Mouse (Mus musculus) stomach, postnatal 0 days (tissue): ENCODE results near the gene 4930432M17Rik. TPM values are rescaled to one million over a fixed set of nuclear protein-coding genes. Genes with fewer than 3 reads are reported as not detected.

ENCODE experiments used
- ATAC-seq: fragments of 200-750 bp; cut with Nextera tagmentation; 2 replicates; pipeline ENCODE4 v1.8.0; 2017; ENCODE audit not compliant: low FRiP score, low TSS enrichment
- DNase-seq: peaks from one replicate; pipeline ENCODE4 v3.0.0-alpha.2; 2016; ENCODE audit warnings: low spot score
- H3K27ac ChIP-seq: fragments of 300-500 bp; sonication (generic); replicated peaks from 2 replicates; pipeline ENCODE4 v1.5.1; 2014; ENCODE audit warnings: mild to moderate bottlenecking, control low read depth
- H3K27me3 ChIP-seq: fragments of 300-500 bp; sonication (generic); 2 replicates; pipeline ENCODE4 v1.6.1; 2014; ENCODE audit warnings: low read length; ENCODE audit not compliant: control insufficient read depth, insufficient read depth
- H3K36me3 ChIP-seq: fragments of 300-500 bp; sonication (generic); 2 replicates; pipeline ENCODE4 v1.6.1; 2014; ENCODE audit warnings: low read length, mixed read lengths; ENCODE audit not compliant: control insufficient read depth, insufficient read depth
- H3K4me1 ChIP-seq: fragments of 300-500 bp; sonication (generic); replicated peaks from 2 replicates; pipeline ENCODE4 v1.6.1; 2014; ENCODE audit warnings: antibody characterized with exemption; ENCODE audit not compliant: control insufficient read depth, insufficient read depth
- H3K4me2 ChIP-seq: fragments of 300-500 bp; sonication (generic); replicated peaks from 2 replicates; pipeline ENCODE4 v1.6.1; 2014; ENCODE audit warnings: low read depth, mild to moderate bottlenecking, control low read depth, moderate library complexity
- H3K4me3 ChIP-seq: fragments of 300-500 bp; sonication (generic); 2 replicates; pipeline ENCODE4 v1.5.1; 2014; ENCODE audit warnings: low read depth, low read length, control low read depth
- H3K9ac ChIP-seq: fragments of 300-500 bp; sonication (generic); 2 replicates; pipeline ENCODE4 v1.6.1; 2014; ENCODE audit warnings: mild to moderate bottlenecking, low read length, control low read depth, mixed read lengths
- H3K9me3 ChIP-seq: fragments of 300-500 bp; sonication (generic); 2 replicates; pipeline ENCODE4 v1.6.1; 2016; ENCODE audit warnings: low read length; ENCODE audit not compliant: control insufficient read depth
- CTCF ChIP-seq: IDR thresholded peaks from 2 replicates; pipeline ENCODE4 v1.5.1; 2016; ENCODE audit warnings: antibody characterized with exemption, low read depth, mild to moderate bottlenecking, moderate library complexity
- EP300 ChIP-seq: optimal IDR thresholded peaks from 2 replicates; pipeline ENCODE3; 2016; ENCODE audit warnings: antibody characterized with exemption
- WGBS: fragments of 180-500 bp; shearing (Covaris S2); extraction: QIAGEN DNeasy Blood & Tissue Kit; methylation state at CpG from one replicate; pipeline ENCODE4 v1.1.7; 2014; 5-methylcytosine and 5-hydroxymethylcytosine counted together
- polyA plus RNA-seq: library from polyadenylated mRNA; unstranded; fragments of >200 nt; fragmentation: Nextera tagmentation; extraction: Ambion mirVana; gene quantifications from 2 replicates; pipeline ENCODE4 v1.2.1, GENCODE M21; 2015

The 4930432M17Rik gene
- polyA plus RNA-seq, 1 experiment from 2014 or later = not detected

DNA sequence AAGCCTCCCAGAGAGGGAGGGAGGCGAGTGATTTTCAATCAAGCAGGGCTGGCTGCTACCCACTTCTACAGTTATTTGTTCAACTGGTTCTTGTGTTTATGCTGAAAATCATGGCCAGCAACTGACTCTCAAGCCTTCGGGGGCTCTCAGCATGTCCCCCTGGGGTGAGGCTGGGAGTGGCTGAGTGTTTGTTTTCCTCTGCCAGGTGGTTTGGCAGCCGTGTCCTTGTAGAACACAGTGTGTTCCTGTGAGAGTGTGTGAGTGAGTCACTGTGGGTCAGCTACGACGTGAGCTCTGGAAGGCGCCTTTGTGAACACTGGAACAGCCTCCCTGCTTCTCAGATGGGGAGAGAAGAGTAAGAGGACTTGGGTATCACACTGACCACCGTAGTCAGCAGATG lies 35.1 kb upstream of the 4930432M17Rik start:
- Histone ChIP-seq H3K9me3 (no peaks in the 10 kb centered on the region), H3K27me3 (no peaks in the 10 kb centered on the region), H3K9ac (no peak overlapping the region), H3K27ac (no peak overlapping the region), H3K4me1 (no peaks in the 10 kb centered on the region), H3K36me3 (no peaks in the 10 kb centered on the region), H3K4me3 (no peak overlapping the region), H3K4me2 (no peak overlapping the region)
- WGBS = 50% methylated on average over 7 of the region's 7 CpGs
- peak; percentile 75 for ATAC-seq
- TF ChIP-seq CTCF (no peak), EP300 (no peak)
- peak; percentile 59 for DNase-seq

DNA sequence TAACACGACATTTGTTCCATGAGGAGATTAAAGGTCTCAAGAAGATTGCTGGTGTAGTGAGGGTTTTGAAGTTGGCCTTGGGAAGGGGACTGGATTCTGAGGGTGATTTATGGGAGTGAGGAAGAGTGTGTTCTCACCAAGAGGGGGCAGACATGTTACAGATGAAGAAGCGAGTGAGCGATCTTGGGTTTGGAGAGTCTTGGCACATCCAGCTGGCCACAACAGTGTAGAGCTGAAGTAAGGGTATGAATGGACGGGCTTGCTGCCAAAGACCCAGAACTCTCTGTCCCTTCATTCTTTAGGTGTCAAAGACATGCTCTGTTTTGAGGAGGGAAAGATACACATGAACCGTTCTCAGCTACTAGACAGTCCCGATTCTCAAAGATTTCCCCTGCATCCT lies 34.2 kb upstream of the 4930432M17Rik start:
- H3K27ac ChIP-seq = peak overlapping the region; percentile 24
- WGBS = 36% methylated on average over 6 of the region's 6 CpGs
- no peaks in the 10 kb centered on the region for H3K36me3 ChIP-seq
- no peaks in the 10 kb centered on the region for H3K9me3 ChIP-seq
- H3K27me3 ChIP-seq = no peaks in the 10 kb centered on the region
- TF ChIP-seq EP300 (no peak), CTCF (peak; percentile 75)
- H3K4me3 ChIP-seq = no peak overlapping the region
- ATAC-seq (peak; percentile 55), DNase-seq (peak; percentile 42)
- H3K9ac ChIP-seq = no peak overlapping the region
- H3K4me1 ChIP-seq = no peaks in the 10 kb centered on the region
- H3K4me2 ChIP-seq = no peak overlapping the region

DNA sequence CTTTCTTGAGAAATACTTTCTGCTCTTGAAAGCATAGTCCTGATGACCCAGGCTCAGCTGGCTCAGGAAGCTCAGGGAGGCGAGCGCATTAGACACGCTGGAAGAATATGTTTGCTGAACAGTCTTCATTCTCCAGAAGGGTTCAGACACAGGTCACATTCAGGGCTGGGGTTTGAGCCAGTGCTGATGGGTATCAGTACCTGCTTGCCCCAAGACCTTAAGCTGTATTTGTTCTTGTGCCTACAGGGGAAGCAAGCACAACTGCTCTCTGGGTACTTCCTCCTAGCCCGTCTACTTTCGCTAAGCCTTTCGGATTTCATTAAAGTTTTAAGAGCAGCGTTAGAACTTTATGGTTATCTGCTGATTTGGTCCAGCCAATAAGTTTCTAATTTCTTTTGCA lies 33.8 kb upstream of the 4930432M17Rik start:
- WGBS = 46% methylated on average over 7 of the region's 7 CpGs
- Histone ChIP-seq H3K9me3 (no peaks in the 10 kb centered on the region), H3K4me3 (no peak overlapping the region), H3K9ac (no peak overlapping the region), H3K27ac (peak overlapping the region; percentile 24), H3K27me3 (no peaks in the 10 kb centered on the region), H3K36me3 (no peaks in the 10 kb centered on the region), H3K4me1 (no peaks in the 10 kb centered on the region), H3K4me2 (no peak overlapping the region)
- TF ChIP-seq CTCF = no peak
- TF ChIP-seq EP300 = no peak
- ATAC-seq (peak; percentile 71), DNase-seq (peak; percentile 30)

DNA sequence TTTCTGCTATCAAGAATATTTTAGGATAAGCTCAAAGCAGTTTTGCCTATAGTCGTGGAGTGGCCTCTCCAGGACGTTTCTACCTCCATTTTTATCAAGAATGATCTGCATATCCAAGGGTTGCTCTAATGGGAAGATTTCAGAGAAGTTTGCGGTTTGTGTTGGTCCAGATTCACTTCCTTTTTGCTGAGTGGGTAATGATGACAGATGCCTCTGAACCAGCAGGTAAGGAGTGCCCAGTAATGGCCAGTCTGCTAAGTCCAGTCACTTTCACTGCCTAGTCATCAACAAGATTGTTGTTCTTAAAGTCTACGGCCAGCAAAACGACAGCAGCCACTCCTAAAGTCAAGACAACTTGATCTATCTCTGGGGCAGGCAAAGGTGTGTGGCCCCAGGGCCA lies 32.8 kb upstream of the 4930432M17Rik start:
- Histone ChIP-seq H3K27ac (no peak overlapping the region), H3K4me2 (no peak overlapping the region), H3K4me1 (no peaks in the 10 kb centered on the region), H3K9me3 (no peaks in the 10 kb centered on the region), H3K4me3 (no peak overlapping the region), H3K9ac (no peak overlapping the region), H3K36me3 (no peaks in the 10 kb centered on the region), H3K27me3 (no peaks in the 10 kb centered on the region)
- ATAC-seq (no peak), DNase-seq (no peak)
- TF ChIP-seq EP300 (no peak), CTCF (no peak)
- 70% methylated on average over 5 of the region's 5 CpGs for WGBS

DNA sequence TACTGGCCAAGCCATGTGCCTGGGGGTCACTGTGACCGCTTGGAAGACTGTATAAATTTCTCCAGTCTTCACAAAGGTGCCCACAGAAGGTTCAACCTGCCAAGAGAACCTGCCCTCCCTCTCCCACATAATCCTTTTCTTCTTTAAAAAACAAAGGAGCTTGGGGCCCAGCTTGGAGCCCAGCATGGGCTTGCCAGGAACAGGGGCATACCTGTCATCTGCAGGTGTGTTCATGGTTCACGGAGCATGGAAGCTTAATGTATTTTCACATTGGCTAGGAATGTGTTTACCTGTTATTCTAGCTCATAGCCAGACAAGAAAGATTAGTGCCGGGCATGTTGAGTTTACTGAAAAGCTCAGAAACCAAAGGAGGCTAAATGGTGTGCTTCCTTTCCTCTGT lies 32.3 kb upstream of the 4930432M17Rik start:
- Histone ChIP-seq H3K4me1 (no peaks in the 10 kb centered on the region), H3K9ac (no peak overlapping the region), H3K36me3 (no peaks in the 10 kb centered on the region), H3K27me3 (no peaks in the 10 kb centered on the region), H3K4me3 (no peak overlapping the region), H3K9me3 (no peaks in the 10 kb centered on the region), H3K4me2 (no peak overlapping the region), H3K27ac (peak overlapping the region; percentile 5; the same call in 1 of the 2 replicates)
- DNase-seq (no peak), ATAC-seq (no peak)
- no peak for TF ChIP-seq CTCF
- TF ChIP-seq EP300 = no peak
- 65% methylated on average over 3 of the region's 3 CpGs for WGBS

DNA sequence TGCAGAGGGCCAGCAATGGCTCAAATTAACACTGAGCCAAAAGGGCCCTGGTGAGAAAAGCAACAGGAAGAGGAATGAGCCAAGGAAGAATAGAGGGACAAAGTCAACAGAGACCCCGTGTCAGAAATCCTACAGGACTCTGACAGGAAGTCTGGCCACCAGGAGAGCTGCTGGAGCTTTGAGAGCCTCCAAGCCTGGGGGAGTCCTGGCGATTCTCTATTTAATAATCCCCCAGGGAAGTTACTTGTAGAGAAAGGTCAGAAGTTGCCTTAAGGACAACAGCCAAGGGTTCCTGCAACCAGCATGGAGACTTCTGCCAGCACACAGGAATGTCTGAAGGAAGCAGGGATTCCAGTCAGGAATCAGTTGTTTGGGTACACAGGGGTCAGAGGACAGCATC lies 30.0 kb upstream of the 4930432M17Rik start:
- 40% methylated on average over 2 of the region's 2 CpGs for WGBS
- 0 out of 2 replicates have a peak, but pooled peaks cover 3% of the 10 kb centered on the region for H3K4me1 ChIP-seq
- DNase-seq = no peak
- H3K4me2 ChIP-seq = no peak overlapping the region
- ATAC-seq = no peak
- no peak for TF ChIP-seq CTCF
- TF ChIP-seq EP300 = no peak
- no peaks in the 10 kb centered on the region for H3K36me3 ChIP-seq
- no peaks in the 10 kb centered on the region for H3K9me3 ChIP-seq
- no peak overlapping the region for H3K4me3 ChIP-seq
- no peak overlapping the region for H3K27ac ChIP-seq
- no peaks in the 10 kb centered on the region for H3K27me3 ChIP-seq
- no peak overlapping the region for H3K9ac ChIP-seq
